Mouse (Mus musculus) heart, embryonic 12.5 days (tissue): Measurements from ENCODE around the gene Pecr. TPM values are rescaled to one million over a fixed set of nuclear protein-coding genes. Genes with fewer than 3 reads are reported as not detected.

Experiments
- ATAC-seq: fragments of 200-750 bp; cut with Nextera tagmentation; 2 replicates; pipeline ENCODE4 v1.8.0; 2017; ENCODE audit warnings: moderate TSS enrichment, moderate library complexity; ENCODE audit not compliant: insufficient number of reproducible peaks, low FRiP score
- H3K27ac ChIP-seq: fragments of 300-500 bp; sonication (generic); 2 replicates; pipeline ENCODE4 v1.5.1; 2016; ENCODE audit warnings: mild to moderate bottlenecking, moderate library complexity; ENCODE audit not compliant: poor library complexity, severe bottlenecking
- H3K27me3 ChIP-seq: fragments of 300-500 bp; sonication (generic); replicated peaks from 2 replicates; pipeline ENCODE4 v1.6.1; 2016; ENCODE audit warnings: mild to moderate bottlenecking, moderate library complexity
- H3K36me3 ChIP-seq: fragments of 300-500 bp; sonication (generic); 2 replicates; pipeline ENCODE4 v1.6.1; 2016; ENCODE audit warnings: mild to moderate bottlenecking, moderate library complexity
- H3K4me1 ChIP-seq: fragments of 300-500 bp; sonication (generic); replicated peaks from 2 replicates; pipeline ENCODE4 v1.6.1; 2016; ENCODE audit warnings: mild to moderate bottlenecking
- H3K4me2 ChIP-seq: fragments of 300-500 bp; sonication (generic); 2 replicates; pipeline ENCODE4 v1.6.1; 2016; ENCODE audit warnings: mild to moderate bottlenecking, moderate library complexity
- H3K4me3 ChIP-seq: fragments of 300-500 bp; sonication (generic); 2 replicates; pipeline ENCODE4 v1.5.1; 2016; ENCODE audit warnings: mild to moderate bottlenecking
- H3K9ac ChIP-seq: fragments of 300-500 bp; sonication (generic); 2 replicates; pipeline ENCODE4 v1.6.1; 2016; ENCODE audit warnings: mild to moderate bottlenecking, moderate library complexity
- H3K9me3 ChIP-seq: fragments of 300-500 bp; sonication (generic); replicated peaks from 2 replicates; pipeline ENCODE4 v1.6.1; 2016; ENCODE audit warnings: mild to moderate bottlenecking, moderate library complexity
- WGBS: fragments of 180-500 bp; shearing (Covaris S2); methylation state at CpG from one replicate; pipeline ENCODE4 v1.1.7; 2016; 5-methylcytosine and 5-hydroxymethylcytosine counted together
- polyA plus RNA-seq: library from polyadenylated mRNA; unstranded; fragments of >200 nt; fragmentation: Nextera tagmentation; extraction: Ambion mirVana; gene quantifications from 2 replicates; pipeline ENCODE4 v1.2.1, GENCODE M21; 2016

Pecr gene
- polyA plus RNA-seq, 1 experiment from 2014 or later, result 18.7 TPM

GRCm38 (mm10) chr1:72308919-72309318 lies 24.8 kb upstream of the Pecr start:
- Histone ChIP-seq H3K4me3 (no peak overlapping the region), H3K27me3 (peaks cover 1% of the 10 kb centered on the region), H3K9ac (no peak overlapping the region), H3K27ac (no peak overlapping the region), H3K36me3 (peaks cover 9% of the 10 kb centered on the region; the same call in 1 of the 2 replicates), H3K9me3 (no peaks in the 10 kb centered on the region), H3K4me2 (no peak overlapping the region), H3K4me1 (no peaks in the 10 kb centered on the region)
- no peak for ATAC-seq
- WGBS, result 62% methylated on average over 4 of the region's 4 CpGs

- ATAC-seq, result peak; percentile 93
- H3K4me2 ChIP-seq, result peak within 1 kb of the TSS; percentile 81
- H3K9me3 ChIP-seq, result no peaks in the 10 kb centered on the region
- H3K27ac ChIP-seq, result peak within 1 kb of the TSS; percentile 63
- H3K4me3 ChIP-seq, result peak within 1 kb of the TSS; percentile 67
- H3K27me3 ChIP-seq, result no peaks in the 10 kb centered on the region
- H3K9ac ChIP-seq, result peak within 1 kb of the TSS; percentile 72
- WGBS, result under 1% methylated on average over 21 of the region's 21 CpGs
- H3K36me3 ChIP-seq, result peaks cover 2% of the 10 kb centered on the region; the same call in 1 of the 2 replicates
- H3K4me1 ChIP-seq, result no peaks in the 10 kb centered on the region
Measured at GRCm38 (mm10) chr1:72307317-72307798, 23.2 kb upstream of the Pecr start, which contains the start of gene Xrcc5. Gene Xrcc5 (plus strand): TSS chr1:72307421.

- WGBS, result 3% methylated on average over 11 of the region's 11 CpGs
- Histone ChIP-seq H3K4me3 (peak overlapping the region; percentile 67), H3K9ac (peak overlapping the region; percentile 72), H3K4me2 (peak overlapping the region; percentile 81), H3K27me3 (no peaks in the 10 kb centered on the region), H3K27ac (peak overlapping the region; percentile 63), H3K4me1 (no peaks in the 10 kb centered on the region), H3K9me3 (no peaks in the 10 kb centered on the region), H3K36me3 (no peaks in the 10 kb centered on the region)
- peak; percentile 84 for ATAC-seq
Measured at GRCm38 (mm10) chr1:72306679-72307181, 22.6 kb upstream of the Pecr start.

- Histone ChIP-seq H3K9ac (no peak overlapping the region), H3K4me3 (no peak overlapping the region), H3K36me3 (no peaks in the 10 kb centered on the region), H3K4me1 (no peaks in the 10 kb centered on the region), H3K27me3 (no peaks in the 10 kb centered on the region), H3K4me2 (peak overlapping the region; percentile 81), H3K27ac (no peak overlapping the region), H3K9me3 (no peaks in the 10 kb centered on the region)
- ATAC-seq, result no peak
- WGBS, result 56% methylated on average over 3 of the region's 3 CpGs
Measured at GRCm38 (mm10) chr1:72306241-72306640, 22.1 kb upstream of the Pecr start.

- no peak for ATAC-seq
- H3K27ac ChIP-seq, result no peak overlapping the region
- no peaks in the 10 kb centered on the region for H3K4me1 ChIP-seq
- no peak overlapping the region for H3K4me3 ChIP-seq
- H3K9ac ChIP-seq, result no peak overlapping the region
- H3K4me2 ChIP-seq, result no peak overlapping the region
- 65% methylated on average over 1 of the region's 1 CpGs for WGBS
- no peaks in the 10 kb centered on the region for H3K27me3 ChIP-seq
- no peaks in the 10 kb centered on the region for H3K36me3 ChIP-seq
- no peaks in the 10 kb centered on the region for H3K9me3 ChIP-seq
Measured at GRCm38 (mm10) chr1:72301845-72302244, 17.7 kb upstream of the Pecr start.

- H3K9ac ChIP-seq, result no peak overlapping the region
- no peaks in the 10 kb centered on the region for H3K4me1 ChIP-seq
- H3K9me3 ChIP-seq, result no peaks in the 10 kb centered on the region
- H3K36me3 ChIP-seq, result no peaks in the 10 kb centered on the region
- H3K27ac ChIP-seq, result no peak overlapping the region
- 72% methylated on average over 8 of the region's 8 CpGs for WGBS
- ATAC-seq, result no peak
- H3K4me3 ChIP-seq, result no peak overlapping the region
- H3K27me3 ChIP-seq, result no peaks in the 10 kb centered on the region
- no peak overlapping the region for H3K4me2 ChIP-seq
Measured at GRCm38 (mm10) chr1:72295746-72296145, 11.6 kb upstream of the Pecr start.

- H3K9me3 ChIP-seq, result no peaks in the 10 kb centered on the region
- no peaks in the 10 kb centered on the region for H3K36me3 ChIP-seq
- no peaks in the 10 kb centered on the region for H3K27me3 ChIP-seq
- WGBS, result 60% methylated on average over 4 of the region's 4 CpGs
- H3K27ac ChIP-seq, result no peak overlapping the region
- no peak overlapping the region for H3K4me2 ChIP-seq
- H3K9ac ChIP-seq, result no peak overlapping the region
- H3K4me1 ChIP-seq, result no peaks in the 10 kb centered on the region
- ATAC-seq, result no peak
- H3K4me3 ChIP-seq, result no peak overlapping the region
Measured at GRCm38 (mm10) chr1:72293869-72294663, 10.0 kb upstream of the Pecr start.

GRCm38 (mm10) chr1:72291925-72292324 lies 7.8 kb upstream of the Pecr start:
- no peaks in the 10 kb centered on the region for H3K9me3 ChIP-seq
- no peaks in the 10 kb centered on the region for H3K4me1 ChIP-seq
- H3K36me3 ChIP-seq, result no peaks in the 10 kb centered on the region
- WGBS, result 73% methylated on average over 2 of the region's 2 CpGs
- H3K27me3 ChIP-seq, result no peaks in the 10 kb centered on the region
- no peak overlapping the region for H3K27ac ChIP-seq
- H3K9ac ChIP-seq, result no peak overlapping the region
- H3K4me3 ChIP-seq, result no peak overlapping the region
- no peak for ATAC-seq
- no peak overlapping the region for H3K4me2 ChIP-seq

- 86% methylated on average over 4 of the region's 4 CpGs for WGBS
- no peaks in the 10 kb centered on the region for H3K9me3 ChIP-seq
- H3K4me2 ChIP-seq, result no peak overlapping the region
- no peak overlapping the region for H3K4me3 ChIP-seq
- no peaks in the 10 kb centered on the region for H3K36me3 ChIP-seq
- no peak overlapping the region for H3K27ac ChIP-seq
- no peaks in the 10 kb centered on the region for H3K27me3 ChIP-seq
- no peaks in the 10 kb centered on the region for H3K4me1 ChIP-seq
- no peak overlapping the region for H3K9ac ChIP-seq
- no peak for ATAC-seq
Measured at GRCm38 (mm10) chr1:72291421-72291820, 7.3 kb upstream of the Pecr start.

- 90% methylated on average over 4 of the region's 4 CpGs for WGBS
- Histone ChIP-seq H3K4me2 (no peak overlapping the region), H3K9ac (no peak overlapping the region), H3K9me3 (no peaks in the 10 kb centered on the region), H3K27me3 (no peaks in the 10 kb centered on the region), H3K27ac (no peak overlapping the region), H3K4me1 (no peaks in the 10 kb centered on the region), H3K4me3 (no peak overlapping the region), H3K36me3 (no peaks in the 10 kb centered on the region)
- ATAC-seq, result no peak
Measured at GRCm38 (mm10) chr1:72290896-72291295, 6.8 kb upstream of the Pecr start.

GRCm38 (mm10) chr1:72288527-72289150 lies 4.5 kb upstream of the Pecr start:
- Histone ChIP-seq H3K36me3 (no peaks in the 10 kb centered on the region), H3K4me3 (no peak overlapping the region), H3K27me3 (peaks cover 4% of the 10 kb centered on the region; the same call in 1 of the 2 replicates), H3K9ac (no peak overlapping the region), H3K27ac (no peak overlapping the region), H3K9me3 (no peaks in the 10 kb centered on the region), H3K4me2 (no peak overlapping the region), H3K4me1 (no peaks in the 10 kb centered on the region)
- ATAC-seq, result no peak
- 77% methylated on average over 4 of the region's 4 CpGs for WGBS
